Mouse (Mus musculus): ENCODE measurements around the gene Fez1.

Gene Fez1

GRCm38 (mm10) chr9:36821644-36822000 lies at the start of gene Fez1:
Fez1 (plus strand) TSS chr9:36821864.
- in situ Hi-C loops (cut with MboI), result no loop called here

- in situ Hi-C loops (cut with MboI), result no loop called here
Measured at GRCm38 (mm10) chr9:36783921-36784320, 37.7 kb upstream of the Fez1 start.

- in situ Hi-C loops (cut with MboI), result no loop called here
Measured at GRCm38 (mm10) chr9:36792191-36792590, 29.5 kb upstream of the Fez1 start.

GRCm38 (mm10) chr9:36794487-36794886 lies 27.2 kb upstream of the Fez1 start:
- in situ Hi-C loops (cut with MboI), result no loop called here

GRCm38 (mm10) chr9:36795556-36795955 lies 26.1 kb upstream of the Fez1 start:
- in situ Hi-C loops (cut with MboI), result no loop called here

- in situ Hi-C loops (cut with MboI), result no loop called here
Measured at GRCm38 (mm10) chr9:36796224-36796623, 25.4 kb upstream of the Fez1 start.

GRCm38 (mm10) chr9:36796781-36797555 lies 24.7 kb upstream of the Fez1 start, which contains the start of gene Ei24:
Ei24 (minus strand) TSS chr9:36797393.
- in situ Hi-C loops (cut with MboI), result no loop called here

- in situ Hi-C loops (cut with MboI), result no loop called here
Measured at GRCm38 (mm10) chr9:36801961-36802360, 19.7 kb upstream of the Fez1 start.

GRCm38 (mm10) chr9:36802951-36803350 lies 18.7 kb upstream of the Fez1 start:
- in situ Hi-C loops (cut with MboI), result no loop called here

GRCm38 (mm10) chr9:36803386-36803785 lies 18.3 kb upstream of the Fez1 start:
- in situ Hi-C loops (cut with MboI), result no loop called here

DNA sequence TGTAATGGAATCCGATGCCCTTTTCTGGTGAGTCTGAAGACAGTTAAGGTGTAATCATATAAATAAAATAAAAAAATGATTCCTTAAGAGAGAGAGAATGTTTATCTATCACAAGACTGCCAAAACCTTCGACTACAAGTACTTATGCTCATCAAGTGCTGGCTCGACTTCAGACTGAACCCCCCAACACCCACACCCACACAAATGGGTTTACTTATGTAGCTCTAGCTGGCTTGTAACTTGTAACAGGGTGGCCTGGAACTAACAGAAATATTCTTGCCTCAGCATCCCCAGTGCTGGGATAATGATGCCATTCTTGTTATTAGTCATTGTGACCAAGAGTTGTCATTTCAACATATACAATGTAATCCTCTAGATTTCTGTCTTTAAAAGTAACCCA lies 17.7 kb upstream of the Fez1 start:
- in situ Hi-C loops (cut with MboI), result no loop called here

GRCm38 (mm10) chr9:36805256-36805975 lies 16.2 kb upstream of the Fez1 start:
- in situ Hi-C loops (cut with MboI), result no loop called here

- in situ Hi-C loops (cut with MboI), result no loop called here
Measured at GRCm38 (mm10) chr9:36808126-36808785, 13.4 kb upstream of the Fez1 start.

GRCm38 (mm10) chr9:36814486-36814885 lies 7.2 kb upstream of the Fez1 start:
- in situ Hi-C loops (cut with MboI), result no loop called here

DNA sequence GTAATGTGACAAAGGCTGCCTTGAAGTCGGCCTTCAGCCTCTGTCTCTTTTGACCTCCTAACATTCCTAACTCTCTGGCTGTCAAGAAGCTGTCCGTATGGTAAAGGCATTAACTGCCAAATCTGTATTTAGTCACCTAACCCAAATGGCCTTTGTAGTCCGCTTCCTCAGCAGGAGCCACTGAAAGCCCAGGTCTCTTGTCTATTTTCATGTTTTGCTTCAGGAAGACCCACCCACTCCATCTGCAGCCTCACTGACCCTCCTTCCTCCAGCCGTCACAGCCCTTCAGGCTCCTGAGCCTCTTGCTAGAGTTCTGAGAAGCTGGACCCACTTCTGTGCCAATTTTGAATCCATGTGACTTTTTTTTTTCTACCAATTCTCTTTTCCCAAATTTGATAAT lies 2.8 kb upstream of the Fez1 start:
- in situ Hi-C loops (cut with MboI), result no loop called here

DNA sequence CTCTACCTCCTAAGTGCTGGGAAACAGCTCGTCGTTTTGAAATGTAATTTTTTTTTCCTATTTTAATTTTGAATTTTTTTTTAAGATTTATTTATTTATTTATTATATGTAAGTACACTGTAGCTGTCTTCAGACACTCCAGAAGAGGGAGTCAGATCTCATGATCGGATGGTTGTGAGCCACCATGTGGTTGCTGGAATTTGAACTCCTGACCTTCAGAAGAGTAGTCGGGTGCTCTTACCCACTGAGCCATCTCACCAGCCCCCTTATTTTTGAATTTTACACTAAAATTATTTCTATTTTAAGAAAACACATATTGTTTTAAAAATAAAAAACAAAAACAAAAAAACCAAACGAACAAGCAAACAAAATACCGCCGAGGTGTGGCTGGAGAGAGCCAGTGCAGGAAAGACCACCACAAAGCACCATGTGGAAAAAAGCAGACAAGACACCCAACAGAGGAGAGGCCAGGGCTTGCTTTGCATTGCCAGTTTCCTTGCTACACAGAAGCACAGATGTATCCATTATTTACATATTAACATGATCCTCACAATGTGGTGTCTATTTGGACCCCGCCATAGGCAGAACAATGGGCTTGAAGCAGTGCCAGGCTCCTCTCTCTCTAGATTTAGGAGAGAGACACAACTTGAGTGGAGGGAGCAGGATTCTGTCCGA lies 558 bp upstream of the Fez1 start:
- in situ Hi-C loops (cut with MboI), result no loop called here

GRCm38 (mm10) chr9:36822024-36822423 lies 360 bp downstream of the Fez1 start:
- in situ Hi-C loops (cut with MboI), result no loop called here

- in situ Hi-C loops (cut with MboI), result no loop called here
Measured at GRCm38 (mm10) chr9:36826612-36827363, 5.1 kb downstream of the Fez1 start.

DNA sequence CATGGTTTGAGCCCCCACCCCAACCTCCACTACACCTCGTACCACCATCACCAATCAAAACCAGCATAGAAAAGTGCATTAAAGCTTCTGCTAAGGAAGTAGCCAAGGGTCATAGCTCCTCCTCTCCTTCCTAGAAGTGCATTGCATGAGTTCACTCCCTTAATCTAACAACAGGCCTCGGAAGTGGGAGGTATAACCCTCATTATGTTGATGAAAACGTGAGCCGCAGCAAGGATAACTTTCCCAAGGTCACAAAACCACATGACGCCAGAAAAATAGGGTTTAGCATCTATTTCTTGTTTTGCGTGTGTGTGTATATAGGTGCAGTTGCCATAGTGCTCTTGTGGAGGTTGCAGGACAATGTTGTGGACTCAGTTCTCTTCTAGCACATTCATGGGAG lies 9.7 kb downstream of the Fez1 start:
- in situ Hi-C loops (cut with MboI), result no loop called here

GRCm38 (mm10) chr9:36832529-36832928 lies 10.9 kb downstream of the Fez1 start:
- in situ Hi-C loops (cut with MboI), result no loop called here

- in situ Hi-C loops (cut with MboI), result no loop called here
Measured at GRCm38 (mm10) chr9:36833043-36833881, 11.6 kb downstream of the Fez1 start.

All from mature B cell (primary cell).